Mouse (Mus musculus) lung, embryonic 15.5 days (tissue): ENCODE results near the gene Myocd. TPM values are rescaled to one million over a fixed set of nuclear protein-coding genes. Genes with fewer than 3 reads are reported as not detected.

ENCODE experiments used
- ATAC-seq: fragments of 200-750 bp; cut with Nextera tagmentation; 2 replicates; pipeline ENCODE4 v1.8.0; 2017; ENCODE audit warnings: moderate number of reproducible peaks, borderline replicate concordance; ENCODE audit not compliant: low FRiP score, low TSS enrichment; ENCODE audit errors: extremely low read depth
- H3K27ac ChIP-seq: fragments of 300-500 bp; sonication (generic); 2 replicates; pipeline ENCODE4 v1.5.1; 2015; ENCODE audit warnings: moderate library complexity, mild to moderate bottlenecking, inconsistent platforms
- H3K27me3 ChIP-seq: fragments of 300-500 bp; sonication (generic); 2 replicates; pipeline ENCODE4 v1.6.1; 2015; ENCODE audit warnings: inconsistent platforms
- H3K36me3 ChIP-seq: fragments of 300-500 bp; sonication (generic); 2 replicates; pipeline ENCODE4 v1.6.1; 2015; ENCODE audit warnings: inconsistent platforms
- H3K4me1 ChIP-seq: fragments of 300-500 bp; sonication (generic); 2 replicates; pipeline ENCODE4 v1.6.1; 2015; ENCODE audit warnings: inconsistent platforms
- H3K4me2 ChIP-seq: fragments of 300-500 bp; sonication (generic); 2 replicates; pipeline ENCODE4 v1.6.1; 2015; ENCODE audit warnings: inconsistent platforms, mild to moderate bottlenecking, moderate library complexity
- H3K4me3 ChIP-seq: fragments of 300-500 bp; sonication (generic); 2 replicates; pipeline ENCODE4 v1.5.1; 2015; ENCODE audit warnings: mild to moderate bottlenecking, inconsistent platforms
- H3K9ac ChIP-seq: fragments of 300-500 bp; sonication (generic); 2 replicates; pipeline ENCODE4 v1.6.1; 2015; ENCODE audit warnings: inconsistent platforms
- H3K9me3 ChIP-seq: fragments of 300-500 bp; sonication (generic); 2 replicates; pipeline ENCODE4 v1.6.1; 2016; ENCODE audit warnings: inconsistent platforms
- WGBS: fragments of 180-500 bp; shearing (Covaris S2); methylation state at CpG from one replicate; pipeline ENCODE4 v1.1.7; 2015; 5-methylcytosine and 5-hydroxymethylcytosine counted together
- polyA plus RNA-seq: library from polyadenylated mRNA; unstranded; fragments of >200 nt; fragmentation: Nextera tagmentation; extraction: Ambion mirVana; gene quantifications from 2 replicates; pipeline ENCODE4 v1.2.1, GENCODE M21; 2015

Myocd gene
- polyA plus RNA-seq, 1 experiment from 2014 or later = 18.4 TPM

GRCm38 (mm10) chr11:65133661-65134060, 136.1 kb downstream of the Myocd start:
- Histone ChIP-seq H3K4me1 (no peaks in the 10 kb centered on the region), H3K27me3 (no peaks in the 10 kb centered on the region), H3K9ac (no peak overlapping the region), H3K36me3 (no peaks in the 10 kb centered on the region), H3K4me3 (no peak overlapping the region), H3K9me3 (no peaks in the 10 kb centered on the region), H3K27ac (no peak overlapping the region), H3K4me2 (no peak overlapping the region)
- ATAC-seq = no peak
- WGBS = 88% methylated on average over 4 of the region's 4 CpGs

- no peaks in the 10 kb centered on the region for H3K36me3 ChIP-seq
- H3K4me2 ChIP-seq = no peak overlapping the region
- no peaks in the 10 kb centered on the region for H3K9me3 ChIP-seq
- H3K27ac ChIP-seq = no peak overlapping the region
- no peak for ATAC-seq
- peaks cover 8% of the 10 kb centered on the region for H3K4me1 ChIP-seq
- H3K27me3 ChIP-seq = no peaks in the 10 kb centered on the region
- no peak overlapping the region for H3K9ac ChIP-seq
- WGBS = 80% methylated on average over 4 of the region's 4 CpGs
- no peak overlapping the region for H3K4me3 ChIP-seq
These were observed 140.7 kb downstream of the Myocd start for GRCm38 (mm10) chr11:65129110-65129509.

GRCm38 (mm10) chr11:65128666-65129065, 141.1 kb downstream of the Myocd start:
- no peak overlapping the region for H3K4me2 ChIP-seq
- H3K4me1 ChIP-seq = peaks cover 8% of the 10 kb centered on the region
- H3K9me3 ChIP-seq = no peaks in the 10 kb centered on the region
- H3K36me3 ChIP-seq = no peaks in the 10 kb centered on the region
- H3K27ac ChIP-seq = no peak overlapping the region
- 79% methylated on average over 4 of the region's 4 CpGs for WGBS
- ATAC-seq = no peak
- no peak overlapping the region for H3K9ac ChIP-seq
- no peak overlapping the region for H3K4me3 ChIP-seq
- no peaks in the 10 kb centered on the region for H3K27me3 ChIP-seq

- no peak overlapping the region for H3K27ac ChIP-seq
- no peak for ATAC-seq
These were observed 143.2 kb downstream of the Myocd start for GRCm38 (mm10) chr11:65126566-65126965.

More at GRCm38 (mm10) chr11:65126566-65126965, 143.2 kb downstream of the Myocd start:
- 66% methylated on average over 9 of the region's 9 CpGs for WGBS
- no peaks in the 10 kb centered on the region for H3K27me3 ChIP-seq
- H3K9ac ChIP-seq = no peak overlapping the region
- H3K4me2 ChIP-seq = no peak overlapping the region
- H3K9me3 ChIP-seq = no peaks in the 10 kb centered on the region
- no peaks in the 10 kb centered on the region for H3K36me3 ChIP-seq
- H3K4me1 ChIP-seq = peaks cover 8% of the 10 kb centered on the region
- no peak overlapping the region for H3K4me3 ChIP-seq

Other genes with a start within 250 kb of the Myocd start
- 0.20 and 0.22 TPM in 2 replicates for gene 1700086D15Rik, start 110.1 kb downstream of the Myocd start, polyA plus RNA-seq
- 12.9 and 15.8 TPM in 2 replicates for gene Arhgap44, start 107.0 kb downstream of the Myocd start, polyA plus RNA-seq